Mouse (Mus musculus) hindbrain, embryonic 16.5 days (tissue): ENCODE measurements around the gene Bcdin3d. TPM values are rescaled to one million over a fixed set of nuclear protein-coding genes. Genes with fewer than 3 reads are reported as not detected.

Experiments used
- ATAC-seq: fragments of 200-750 bp; cut with Nextera tagmentation; 2 replicates; pipeline ENCODE4 v1.8.0; 2017; ENCODE audit warnings: moderate TSS enrichment, moderate library complexity
- H3K27ac ChIP-seq: fragments of 300-500 bp; sonication (generic); 2 replicates; pipeline ENCODE4 v1.5.1; 2014; ENCODE audit warnings: low read depth, mild to moderate bottlenecking, control low read depth, low read length, moderate library complexity
- H3K27me3 ChIP-seq: fragments of 300-500 bp; sonication (generic); replicated peaks from 2 replicates; pipeline ENCODE4 v1.6.1; 2014; ENCODE audit warnings: low read length; ENCODE audit not compliant: control insufficient read depth, insufficient read depth
- H3K36me3 ChIP-seq: fragments of 300-500 bp; sonication (generic); 2 replicates; pipeline ENCODE4 v1.6.1; 2014; ENCODE audit warnings: mild to moderate bottlenecking, low read length, moderate library complexity, mixed read lengths; ENCODE audit not compliant: control insufficient read depth, insufficient read depth
- H3K4me1 ChIP-seq: fragments of 300-500 bp; sonication (generic); 2 replicates; pipeline ENCODE4 v1.6.1; 2014; ENCODE audit warnings: low read depth, low read length; ENCODE audit not compliant: control insufficient read depth, insufficient read depth
- H3K4me2 ChIP-seq: fragments of 300-500 bp; sonication (generic); 2 replicates; pipeline ENCODE4 v1.6.1; 2014; ENCODE audit warnings: mild to moderate bottlenecking, low read length, control low read depth, moderate library complexity
- H3K4me3 ChIP-seq: fragments of 300-500 bp; sonication (generic); 2 replicates; pipeline ENCODE4 v1.5.1; 2014; ENCODE audit warnings: mild to moderate bottlenecking, low read length, control low read depth, moderate library complexity
- H3K9ac ChIP-seq: fragments of 300-500 bp; sonication (generic); 2 replicates; pipeline ENCODE4 v1.6.1; 2014; ENCODE audit warnings: low read depth, mild to moderate bottlenecking, control low read depth, low read length, moderate library complexity
- H3K9me3 ChIP-seq: fragments of 300-500 bp; sonication (generic); 2 replicates; pipeline ENCODE4 v1.6.1; 2014; ENCODE audit warnings: mild to moderate bottlenecking, low read length, moderate library complexity; ENCODE audit not compliant: control insufficient read depth
- WGBS: fragments of 180-500 bp; shearing (Covaris S2); extraction: QIAGEN DNeasy Blood & Tissue Kit; methylation state at CpG from one replicate; pipeline ENCODE4 v1.1.7; 2014; 5-methylcytosine and 5-hydroxymethylcytosine counted together
- polyA plus RNA-seq: library from polyadenylated mRNA; unstranded; fragments of >200 nt; fragmentation: Nextera tagmentation; extraction: Ambion mirVana; gene quantifications from 2 replicates; pipeline ENCODE4 v1.2.1, GENCODE M21; 2015

The Bcdin3d gene
- polyA plus RNA-seq, 1 experiment from 2014 or later: 17.7 TPM

DNA sequence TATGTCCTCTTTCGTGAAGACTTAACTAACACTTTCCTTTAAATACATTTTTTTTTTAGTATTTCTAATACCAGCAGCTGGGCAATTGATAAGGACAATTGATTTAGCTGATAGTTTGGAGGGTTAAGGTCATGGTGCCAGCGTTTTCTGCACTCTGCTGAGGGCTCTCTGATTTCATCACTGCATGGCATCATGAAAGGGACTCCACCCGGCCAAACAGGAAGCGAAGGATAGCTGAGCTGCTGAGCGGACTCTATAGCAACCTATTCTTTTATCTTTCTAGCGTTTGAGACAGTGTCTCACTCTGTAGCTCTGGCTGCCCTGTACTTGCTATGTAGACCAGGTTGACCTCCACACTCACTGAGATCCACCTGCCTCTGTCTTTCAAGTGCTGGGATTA lies 10.2 kb upstream of the Bcdin3d start:
- ATAC-seq: no peak
- H3K27me3 ChIP-seq: no peaks in the 10 kb centered on the region
- H3K4me2 ChIP-seq: no peak overlapping the region
- H3K36me3 ChIP-seq: no peaks in the 10 kb centered on the region
- no peaks in the 10 kb centered on the region for H3K4me1 ChIP-seq
- H3K9ac ChIP-seq: no peak overlapping the region
- WGBS: 74% methylated on average over 6 of the region's 6 CpGs
- no peak overlapping the region for H3K4me3 ChIP-seq
- H3K27ac ChIP-seq: no peak overlapping the region
- no peaks in the 10 kb centered on the region for H3K9me3 ChIP-seq

DNA sequence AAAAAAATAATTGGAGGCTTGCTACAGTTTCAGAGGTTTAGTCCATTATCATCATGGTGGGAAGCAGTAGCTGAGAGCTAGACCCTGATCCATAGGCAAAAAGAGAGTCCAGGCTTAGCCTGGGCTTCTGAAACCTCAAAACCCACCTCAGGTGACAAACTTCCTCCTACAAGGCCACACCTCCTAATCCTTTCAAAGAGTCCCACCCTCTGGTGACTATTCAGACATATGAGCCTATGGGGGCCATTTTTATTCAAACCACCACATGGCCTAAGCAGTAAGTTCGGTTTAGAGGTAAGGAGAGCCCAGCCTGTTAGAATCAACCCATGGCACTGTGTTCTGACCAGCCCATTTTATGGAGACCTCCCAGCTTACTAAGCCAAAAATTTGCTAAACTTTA lies 1.3 kb upstream of the Bcdin3d start:
- H3K9ac ChIP-seq: no peak overlapping the region
- no peak overlapping the region for H3K27ac ChIP-seq

DNA sequence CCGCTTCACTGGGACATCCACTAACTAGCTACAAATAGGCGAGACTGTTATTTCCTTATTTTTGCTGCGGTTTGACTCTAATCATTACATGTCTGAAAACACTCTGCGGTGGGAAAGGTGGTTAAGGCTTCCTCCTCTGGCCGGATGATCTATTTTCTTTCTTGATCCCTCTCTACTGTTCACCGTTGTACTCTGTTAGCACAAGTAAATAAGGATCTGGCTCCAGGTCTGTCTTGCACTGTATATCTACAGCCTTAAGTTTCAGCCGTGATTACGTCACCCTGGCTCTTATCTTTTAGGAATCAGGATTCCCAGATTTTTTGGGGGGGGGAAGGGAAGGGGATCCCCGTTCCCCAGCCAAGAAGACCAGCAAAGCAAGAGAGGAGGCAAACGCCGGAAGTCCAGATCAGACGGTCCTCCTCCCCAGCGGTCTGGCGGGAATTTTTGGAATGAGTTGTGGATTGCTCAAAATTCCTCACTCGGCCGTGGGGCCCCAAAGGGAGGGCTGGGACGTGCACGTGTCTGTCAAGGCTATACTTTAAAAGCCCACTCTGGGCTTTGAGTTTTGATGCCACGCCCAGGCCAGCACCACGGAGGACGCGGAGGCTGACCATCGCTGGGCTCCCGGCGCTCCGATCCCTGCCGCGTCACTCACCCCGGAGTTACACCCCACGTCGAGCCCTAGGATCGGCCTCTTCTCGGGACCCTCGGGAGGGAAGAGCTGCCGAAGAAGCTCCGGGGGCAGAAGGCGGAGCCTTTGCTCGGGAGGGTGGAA lies 542 bp downstream of the Bcdin3d start:
- no peaks in the 10 kb centered on the region for H3K36me3 ChIP-seq
- peak overlapping the region; percentile 84 for H3K9ac ChIP-seq
- peaks cover 4% of the 10 kb centered on the region; the same call in 1 of the 2 replicates for H3K4me1 ChIP-seq
- ATAC-seq: peak; percentile 74
- 5% methylated on average over 38 of the region's 38 CpGs for WGBS
- H3K9me3 ChIP-seq: no peaks in the 10 kb centered on the region
- peak overlapping the region; percentile 73 for H3K27ac ChIP-seq
- peak overlapping the region; percentile 60 for H3K4me2 ChIP-seq
- peak overlapping the region; percentile 70 for H3K4me3 ChIP-seq
- no peaks in the 10 kb centered on the region for H3K27me3 ChIP-seq

More for the DNA sequence above, 1.3 kb upstream of the Bcdin3d start:
- ATAC-seq: no peak
- H3K4me1 ChIP-seq: peaks cover 4% of the 10 kb centered on the region; the same call in 1 of the 2 replicates
- H3K4me3 ChIP-seq: no peak overlapping the region
- H3K27me3 ChIP-seq: no peaks in the 10 kb centered on the region
- 82% methylated on average over 1 of the region's 1 CpGs for WGBS
- no peaks in the 10 kb centered on the region for H3K36me3 ChIP-seq
- H3K4me2 ChIP-seq: no peak overlapping the region
- no peaks in the 10 kb centered on the region for H3K9me3 ChIP-seq

DNA sequence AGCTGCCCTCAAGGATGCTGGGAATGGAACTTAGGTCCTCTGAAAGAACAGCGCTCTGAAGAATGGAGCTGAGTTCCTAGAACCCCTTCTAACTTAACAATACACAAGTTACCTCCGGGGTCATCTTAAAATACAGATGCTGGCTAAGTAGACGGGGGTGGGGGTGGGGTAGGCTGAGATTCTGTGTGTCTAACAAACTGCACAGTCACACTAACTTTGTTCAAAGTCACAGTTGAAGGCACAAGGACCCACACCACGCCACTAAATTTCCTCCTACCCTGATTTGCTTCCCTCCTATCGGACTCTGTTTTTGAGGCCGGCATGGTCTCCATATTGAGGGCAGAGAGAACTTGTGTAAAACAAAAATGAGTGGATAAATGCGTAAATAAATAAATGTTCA lies 1.6 kb downstream of the Bcdin3d start:
- no peak for ATAC-seq
- no peaks in the 10 kb centered on the region for H3K9me3 ChIP-seq
- no peaks in the 10 kb centered on the region for H3K27me3 ChIP-seq
- H3K9ac ChIP-seq: no peak overlapping the region
- H3K4me2 ChIP-seq: no peak overlapping the region
- H3K36me3 ChIP-seq: no peaks in the 10 kb centered on the region
- WGBS: 84% methylated on average over 7 of the region's 7 CpGs
- H3K4me3 ChIP-seq: no peak overlapping the region
- no peak overlapping the region for H3K27ac ChIP-seq
- H3K4me1 ChIP-seq: peaks cover 4% of the 10 kb centered on the region; the same call in 1 of the 2 replicates

DNA sequence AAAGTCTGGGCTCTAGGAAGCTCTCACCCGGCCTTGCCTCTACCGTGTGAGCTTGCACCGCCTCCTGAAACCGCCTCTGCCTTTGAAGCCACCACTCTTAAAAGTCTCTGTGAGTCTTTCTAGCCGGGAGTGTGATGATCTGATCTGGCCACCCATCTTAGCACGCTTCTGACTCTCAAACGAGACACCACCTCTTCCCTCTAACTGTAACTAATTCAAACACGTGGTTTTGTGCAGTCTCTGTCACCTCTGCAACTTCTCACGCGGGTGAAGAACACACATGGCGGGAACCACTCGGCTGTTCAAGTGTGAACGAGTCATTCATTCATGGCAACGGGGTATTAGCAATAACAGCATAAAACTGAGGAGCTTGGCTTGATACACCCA lies 2.9 kb downstream of the Bcdin3d start:
- peaks cover 4% of the 10 kb centered on the region; the same call in 1 of the 2 replicates for H3K4me1 ChIP-seq
- H3K9ac ChIP-seq: no peak overlapping the region
- H3K4me2 ChIP-seq: no peak overlapping the region
- no peaks in the 10 kb centered on the region for H3K9me3 ChIP-seq
- ATAC-seq: no peak
- no peaks in the 10 kb centered on the region for H3K27me3 ChIP-seq
- H3K4me3 ChIP-seq: no peak overlapping the region
- H3K27ac ChIP-seq: no peak overlapping the region
- 78% methylated on average over 14 of the region's 14 CpGs for WGBS
- H3K36me3 ChIP-seq: no peaks in the 10 kb centered on the region

DNA sequence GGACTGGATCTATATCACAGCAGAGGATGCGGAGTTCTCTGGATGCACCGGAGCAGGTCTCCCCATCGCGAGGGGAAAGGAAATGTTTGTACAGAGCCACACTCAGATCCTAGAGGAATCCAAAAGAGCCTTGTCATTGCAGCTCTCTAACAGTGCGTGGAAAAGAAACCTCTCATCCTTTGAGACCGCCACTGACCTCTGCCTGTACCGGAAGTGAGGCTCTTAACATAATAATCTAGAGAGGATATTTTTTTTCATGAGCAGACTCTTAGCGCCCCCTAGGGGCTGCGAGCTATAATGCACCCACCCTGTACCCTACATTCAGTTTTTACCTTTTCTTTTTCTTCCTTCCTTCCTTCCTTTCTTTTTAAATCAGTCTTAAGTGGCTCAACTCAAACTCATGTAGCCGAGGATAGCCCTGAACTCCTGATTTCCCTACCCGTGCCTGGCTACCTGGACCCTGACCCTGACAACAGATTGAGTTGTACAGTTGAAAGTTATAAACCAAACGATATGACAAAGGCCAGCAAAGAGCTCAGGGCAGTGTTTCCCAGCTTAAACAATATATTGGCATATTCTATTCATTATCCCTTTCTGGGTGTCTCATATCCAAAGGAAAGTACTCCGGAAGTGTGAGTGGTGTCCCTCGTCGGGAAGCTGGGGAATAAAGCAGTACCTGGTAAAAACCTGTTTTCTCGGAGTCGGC lies 3.4 kb downstream of the Bcdin3d start:
- Histone ChIP-seq H3K27me3 (no peaks in the 10 kb centered on the region), H3K9ac (no peak overlapping the region), H3K4me2 (0 out of 2 replicates have a peak overlapping the region, but pooled peaks have one; percentile 9), H3K9me3 (no peaks in the 10 kb centered on the region), H3K36me3 (no peaks in the 10 kb centered on the region), H3K27ac (no peak overlapping the region), H3K4me3 (no peak overlapping the region), H3K4me1 (peaks cover 4% of the 10 kb centered on the region; the same call in 1 of the 2 replicates)
- ATAC-seq: no peak
- WGBS: 60% methylated on average over 17 of the region's 17 CpGs

DNA sequence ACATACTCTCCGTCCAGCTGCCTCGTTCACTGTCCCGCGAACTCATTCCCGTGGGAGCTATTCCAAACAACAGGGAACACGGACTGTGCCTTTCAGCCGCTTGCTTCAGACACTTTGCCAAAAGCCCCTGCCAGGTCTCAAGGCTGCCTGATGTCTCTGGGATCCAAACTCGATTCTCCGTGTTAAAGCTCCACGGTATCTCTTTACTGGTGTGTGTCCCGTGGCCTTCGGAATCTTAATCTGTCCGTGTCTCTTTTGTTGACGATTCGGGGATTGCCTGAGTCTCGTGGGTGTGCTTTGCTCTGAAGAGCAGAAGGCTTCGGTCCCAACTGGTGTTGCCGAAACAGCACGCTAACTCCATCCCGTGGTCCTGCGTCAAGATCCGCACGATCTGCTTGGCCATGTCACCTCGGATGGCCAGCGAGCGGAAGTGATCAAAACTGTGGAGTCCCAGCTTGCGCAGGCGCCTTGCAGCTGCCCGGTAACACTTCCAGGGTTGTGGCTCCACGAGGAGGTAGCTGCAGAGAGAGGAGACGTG lies 4.2 kb downstream of the Bcdin3d start:
- Histone ChIP-seq H3K27me3 (no peaks in the 10 kb centered on the region), H3K4me3 (no peak overlapping the region), H3K4me1 (peaks cover 4% of the 10 kb centered on the region; the same call in 1 of the 2 replicates), H3K9ac (no peak overlapping the region), H3K9me3 (no peaks in the 10 kb centered on the region), H3K36me3 (no peaks in the 10 kb centered on the region), H3K27ac (no peak overlapping the region), H3K4me2 (no peak overlapping the region)
- no peak for ATAC-seq
- WGBS: 85% methylated on average over 31 of the region's 31 CpGs

DNA sequence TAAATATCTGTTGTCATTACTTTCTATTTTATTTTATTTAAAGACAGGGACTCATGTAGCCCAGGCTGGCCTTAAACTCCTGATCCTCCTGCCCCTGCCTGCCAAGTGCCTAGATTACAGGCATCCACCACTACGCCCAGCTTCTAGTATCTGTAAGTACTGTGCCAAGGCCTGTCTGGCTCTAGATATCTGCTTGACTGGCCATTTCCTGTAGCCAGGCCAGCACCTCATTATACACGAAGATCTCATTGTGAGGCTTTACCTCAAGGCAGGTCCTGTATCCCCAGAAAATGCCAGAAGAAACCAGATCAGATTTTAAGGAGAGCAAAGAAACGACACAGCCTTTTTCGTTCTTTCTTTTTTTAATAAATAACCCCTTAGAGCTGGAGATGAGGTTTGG lies 4.8 kb downstream of the Bcdin3d start:
- Histone ChIP-seq H3K9ac (no peak overlapping the region), H3K9me3 (no peaks in the 10 kb centered on the region), H3K4me1 (peaks cover 4% of the 10 kb centered on the region; the same call in 1 of the 2 replicates), H3K4me2 (no peak overlapping the region), H3K4me3 (no peak overlapping the region), H3K27ac (no peak overlapping the region), H3K36me3 (no peaks in the 10 kb centered on the region), H3K27me3 (no peaks in the 10 kb centered on the region)
- 86% methylated on average over 4 of the region's 4 CpGs for WGBS
- ATAC-seq: no peak

DNA sequence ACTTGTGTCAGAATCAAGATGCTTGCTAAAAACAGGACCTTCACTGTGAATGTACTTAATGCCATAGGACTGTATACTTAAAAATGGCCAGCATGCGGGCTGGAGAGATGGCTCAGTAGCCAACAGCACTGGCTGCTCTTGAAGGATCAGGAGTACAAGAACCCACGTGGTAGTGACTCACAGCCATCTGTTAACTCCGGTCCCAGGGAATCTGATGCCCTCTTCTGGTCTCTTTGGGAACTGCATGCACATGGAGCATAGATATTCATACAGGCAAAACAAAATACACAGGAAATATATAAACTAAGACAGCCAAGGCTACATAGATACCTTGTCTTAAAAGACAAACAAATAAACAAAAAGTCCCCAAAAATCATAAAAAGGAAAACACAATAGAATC lies 5.5 kb downstream of the Bcdin3d start:
- Histone ChIP-seq H3K27ac (no peak overlapping the region), H3K36me3 (no peaks in the 10 kb centered on the region), H3K27me3 (no peaks in the 10 kb centered on the region), H3K4me2 (no peak overlapping the region), H3K4me1 (peaks cover 4% of the 10 kb centered on the region; the same call in 1 of the 2 replicates), H3K9ac (no peak overlapping the region), H3K9me3 (no peaks in the 10 kb centered on the region), H3K4me3 (no peak overlapping the region)
- 41% methylated on average over 3 of the region's 3 CpGs for WGBS
- 0 out of 2 replicates have a peak, but pooled peaks have one; percentile 43 for ATAC-seq
